Mouse (Mus musculus): ENCODE data around the gene Mmp2.
"Not testable (repeated sequence)": the region's sequence is repeated elsewhere in the genome, so short reads cannot be mapped to it uniquely, and the experiment has no call there.

The Mmp2 gene

DNA sequence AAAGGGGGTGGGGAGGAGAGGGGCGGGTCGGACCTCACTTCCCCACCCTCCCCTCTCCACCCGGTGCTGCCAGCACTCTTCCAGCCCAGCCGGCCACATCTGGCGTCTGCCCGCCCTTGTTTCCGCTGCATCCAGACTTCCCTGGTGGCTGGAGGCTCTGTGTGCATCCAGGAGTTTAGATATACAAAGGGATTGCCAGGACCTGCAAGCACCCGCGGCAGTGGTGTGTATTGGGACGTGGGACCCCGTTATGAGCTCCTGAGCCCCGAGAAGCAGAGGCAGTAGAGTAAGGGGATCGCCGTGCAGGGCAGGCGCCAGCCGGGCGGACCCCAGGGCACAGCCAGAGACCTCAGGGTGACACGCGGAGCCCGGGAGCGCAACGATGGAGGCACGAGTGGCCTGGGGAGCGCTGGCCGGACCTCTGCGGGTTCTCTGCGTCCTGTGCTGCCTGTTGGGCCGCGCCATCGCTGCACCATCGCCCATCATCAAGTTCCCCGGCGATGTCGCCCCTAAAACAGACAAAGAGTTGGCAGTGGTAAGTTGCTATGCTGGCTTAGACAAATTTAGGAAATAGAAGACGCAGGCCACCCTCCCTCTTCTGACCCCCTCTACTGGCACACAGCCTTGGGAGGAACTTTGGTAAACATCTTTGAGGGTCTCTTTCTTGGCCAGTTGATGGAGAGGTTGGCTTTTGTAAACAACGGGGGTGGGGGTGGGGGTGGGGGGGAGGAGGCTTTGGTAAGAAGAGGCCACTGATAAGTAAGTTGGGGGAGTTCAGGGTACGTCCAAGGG is at the start of gene Mmp2:
Mmp2 (plus strand) TSS at position 49 of the 792 bp plus-strand sequence.
- DNase-seq (ENCODE audit: low read depth, low spot score) = no peak

- no peak for DNase-seq (ENCODE audit: low read depth, low spot score)
Observed at GRCm38 (mm10) chr8:92780976-92781375, 46.1 kb upstream of the Mmp2 start.

DNA sequence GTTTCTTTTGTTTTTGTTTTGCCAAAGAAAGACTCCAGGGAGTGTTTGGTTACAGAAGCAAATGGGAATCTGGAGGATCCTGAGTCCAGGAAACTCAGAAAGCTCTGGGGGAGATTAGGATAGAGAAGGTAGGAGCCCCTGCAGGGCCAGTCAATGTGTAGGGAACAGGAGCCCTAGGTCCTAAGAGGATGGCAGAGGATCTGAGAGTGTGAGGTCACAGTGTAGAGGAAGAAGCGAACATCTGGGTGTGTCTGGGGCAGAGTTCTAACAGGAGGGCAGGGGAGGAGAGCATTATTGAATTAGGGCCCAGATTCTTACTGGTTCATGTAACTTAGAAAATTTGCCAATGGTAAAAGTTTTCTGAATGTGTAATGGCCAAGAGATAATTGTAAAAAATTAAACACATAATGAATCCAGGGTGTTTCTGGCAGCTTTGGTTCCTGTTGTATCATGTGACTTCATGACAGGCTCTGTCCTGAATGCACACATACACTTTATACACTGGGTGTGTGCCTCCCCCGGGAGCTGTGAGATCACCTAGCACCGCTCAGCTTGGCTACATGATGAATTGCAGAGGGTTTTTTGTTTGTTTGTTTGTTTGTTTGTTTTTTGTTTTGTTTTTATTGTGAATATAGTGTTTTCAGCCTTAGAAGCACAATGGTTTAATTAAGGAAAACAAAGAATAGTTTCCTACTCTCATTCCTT is 43.0 kb upstream of the Mmp2 start:
- no peak for DNase-seq (ENCODE audit: low read depth, low spot score)

DNA sequence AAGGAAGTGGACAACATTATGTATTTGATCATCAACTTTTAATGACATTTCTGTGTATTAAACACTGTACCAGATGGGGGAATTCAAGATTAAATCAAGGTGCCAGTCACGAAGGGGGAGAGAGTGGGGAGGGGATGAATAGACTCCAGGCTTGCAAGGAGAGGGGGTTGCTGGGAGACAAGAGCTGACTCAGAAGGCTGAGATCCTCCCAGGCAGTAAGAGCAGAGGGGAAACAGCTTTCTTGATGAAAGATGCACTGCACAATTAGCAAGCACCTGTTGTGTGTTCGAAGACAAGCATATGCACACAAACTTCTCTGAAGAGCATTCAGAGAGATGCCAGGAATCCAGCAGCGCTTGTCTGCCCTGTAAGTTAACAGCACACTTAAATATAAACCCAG is 36.3 kb upstream of the Mmp2 start:
- no peak for DNase-seq (ENCODE audit: low read depth, low spot score)

DNA sequence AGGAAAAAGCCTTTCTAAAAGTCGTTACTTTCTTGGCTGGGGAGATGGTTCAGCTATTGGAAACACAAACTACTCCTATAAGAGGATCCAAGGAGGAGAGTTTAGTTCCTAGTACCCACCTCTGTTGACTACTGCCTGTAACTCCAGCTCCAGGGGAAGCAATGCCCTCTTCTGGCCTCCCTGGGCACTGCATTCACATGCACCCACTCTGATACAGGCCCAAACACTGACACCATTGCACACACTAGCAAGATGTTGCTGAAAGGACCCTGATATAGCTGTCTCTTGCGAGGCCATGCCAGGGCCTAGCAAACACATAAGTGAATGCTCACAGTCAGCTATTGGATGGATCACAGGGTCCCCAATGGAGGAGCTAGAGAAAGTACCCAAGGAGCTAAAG is 35.1 kb upstream of the Mmp2 start:
- not testable (repeated sequence) for DNase-seq (ENCODE audit: low read depth, low spot score)

GRCm38 (mm10) chr8:92793852-92794580 is 33.1 kb upstream of the Mmp2 start:
- no peak for DNase-seq (ENCODE audit: low read depth, low spot score)

DNA sequence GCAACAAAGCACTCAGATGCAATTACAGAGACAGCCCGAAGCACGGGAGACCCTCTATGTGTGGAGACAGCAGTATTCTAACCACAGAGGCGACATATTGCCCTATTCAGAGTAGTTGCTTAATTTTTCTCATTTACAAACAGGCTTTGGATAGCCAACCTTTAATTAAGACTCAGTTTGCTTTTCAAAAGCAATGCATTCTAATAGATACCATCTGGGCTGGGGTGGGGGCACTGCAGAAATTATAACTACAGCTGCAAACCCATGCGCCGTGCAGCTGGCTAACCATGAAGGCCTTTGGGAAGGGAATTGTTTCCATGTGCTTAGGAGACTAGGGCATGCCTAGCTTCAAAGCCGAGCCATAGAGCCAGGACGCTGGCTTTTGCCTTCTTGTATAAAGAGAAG is 29.6 kb upstream of the Mmp2 start:
- no peak for DNase-seq (ENCODE audit: low read depth, low spot score)

DNA sequence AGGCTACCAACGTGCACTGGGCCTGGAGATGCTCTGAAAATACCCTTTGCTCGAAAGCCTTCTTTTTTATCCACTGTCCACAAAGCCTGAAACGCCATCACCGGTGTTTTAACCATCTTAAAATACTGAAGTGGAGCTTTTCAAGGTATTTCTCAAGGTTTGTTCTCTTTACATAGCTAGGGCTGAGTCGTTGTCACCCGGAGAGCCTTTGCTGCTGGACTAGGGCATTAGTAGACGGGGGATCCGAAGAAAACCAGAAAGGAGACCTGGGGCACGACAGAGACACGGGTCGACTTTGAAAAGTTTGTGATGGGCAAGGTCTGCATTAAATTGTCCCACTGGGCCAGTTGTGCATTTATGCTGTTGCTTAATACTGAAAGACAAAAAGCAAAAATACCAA is 27.7 kb upstream of the Mmp2 start:
- no peak for DNase-seq (ENCODE audit: low read depth, low spot score)

- no peak for DNase-seq (ENCODE audit: low read depth, low spot score)
Observed at GRCm38 (mm10) chr8:92801231-92801630, 25.9 kb upstream of the Mmp2 start.

- no peak for DNase-seq (ENCODE audit: low read depth, low spot score)
Observed at GRCm38 (mm10) chr8:92802591-92802990, 24.5 kb upstream of the Mmp2 start.

- DNase-seq (ENCODE audit: low read depth, low spot score) = no peak
Observed at GRCm38 (mm10) chr8:92812773-92813172, 14.3 kb upstream of the Mmp2 start.

DNA sequence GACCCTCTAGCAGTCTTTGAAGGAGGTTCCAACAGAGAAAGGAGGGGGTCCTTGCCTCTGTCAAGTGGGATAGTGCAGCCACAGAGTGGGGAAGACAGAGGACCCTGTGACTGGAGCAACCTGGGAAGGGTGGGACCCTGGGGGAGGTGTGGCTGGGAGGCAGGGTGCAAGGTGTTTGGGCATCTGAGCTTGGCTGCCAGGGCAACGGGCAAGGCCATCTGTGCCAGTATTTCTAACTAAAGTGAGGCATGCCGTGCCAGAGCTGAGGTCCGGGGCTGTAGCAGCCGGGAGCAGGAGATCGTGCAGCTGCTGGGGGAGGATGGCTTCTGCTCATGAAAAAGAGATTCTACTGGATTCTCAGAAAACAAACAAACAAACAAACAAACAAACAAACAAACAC is 11.4 kb upstream of the Mmp2 start:
- no peak for DNase-seq (ENCODE audit: low read depth, low spot score)

DNA sequence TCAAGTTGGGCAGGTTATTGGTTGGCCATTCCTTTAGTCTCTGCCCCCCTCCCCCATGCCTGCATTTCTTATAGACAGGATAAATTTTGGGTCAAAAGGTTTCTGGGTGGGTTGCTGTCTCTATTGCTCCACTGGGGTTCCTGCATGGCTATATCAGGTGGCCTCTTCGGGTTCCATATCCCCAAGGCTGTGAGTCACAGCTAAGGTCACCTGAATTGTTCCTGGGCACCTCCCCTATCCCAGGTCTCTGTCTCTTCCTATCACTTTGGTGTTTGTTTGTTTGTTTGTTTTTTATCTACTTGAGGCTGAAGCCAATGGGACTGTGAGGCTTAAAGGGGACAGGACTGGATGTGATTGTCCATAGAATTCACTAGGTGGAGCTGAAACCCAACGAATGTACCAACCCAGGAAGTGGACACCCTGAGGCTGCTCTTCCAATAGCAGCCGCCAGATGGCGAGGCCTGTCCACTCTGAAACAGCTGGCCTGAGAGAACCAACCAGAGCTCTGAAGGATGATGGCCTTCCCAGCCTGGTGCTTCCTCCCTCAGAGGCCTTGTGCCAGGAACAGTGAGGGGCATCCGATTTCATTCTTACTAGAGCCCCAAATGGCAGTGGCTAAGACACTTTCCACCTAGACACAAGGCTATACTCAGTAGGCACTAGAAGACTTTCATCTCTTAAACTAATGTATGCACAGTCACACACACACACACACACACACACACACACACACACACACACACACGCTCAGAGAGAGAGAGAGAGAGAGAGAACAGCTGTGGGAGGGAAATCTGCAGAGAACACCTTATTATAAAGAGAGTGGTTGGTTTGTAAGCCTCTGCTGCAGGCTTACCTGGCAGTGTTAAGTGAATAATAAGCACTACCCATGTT is 8.9 kb upstream of the Mmp2 start:
- DNase-seq (ENCODE audit: low read depth, low spot score) = peak; percentile 76

DNA sequence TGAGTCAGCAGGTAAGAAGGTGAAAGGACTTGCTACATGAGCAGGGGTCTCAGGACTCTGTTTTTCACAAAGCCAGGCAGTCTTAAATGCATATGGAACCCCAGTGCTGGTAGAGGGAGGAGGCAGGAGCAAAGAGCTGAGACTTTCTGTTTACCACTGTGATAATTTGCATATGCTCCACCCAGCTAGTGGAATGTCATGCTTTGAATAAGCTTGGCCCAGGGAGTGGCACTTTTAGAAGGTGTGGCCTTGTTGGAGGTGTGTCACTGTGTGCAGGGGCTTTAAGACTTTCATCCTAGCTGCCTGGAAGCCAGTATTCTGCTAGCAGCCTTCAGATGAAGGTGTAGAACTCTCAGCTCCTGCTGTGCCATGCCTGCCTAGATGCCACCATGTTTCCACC is 5.9 kb upstream of the Mmp2 start:
- DNase-seq (ENCODE audit: low read depth, low spot score) = no peak

DNA sequence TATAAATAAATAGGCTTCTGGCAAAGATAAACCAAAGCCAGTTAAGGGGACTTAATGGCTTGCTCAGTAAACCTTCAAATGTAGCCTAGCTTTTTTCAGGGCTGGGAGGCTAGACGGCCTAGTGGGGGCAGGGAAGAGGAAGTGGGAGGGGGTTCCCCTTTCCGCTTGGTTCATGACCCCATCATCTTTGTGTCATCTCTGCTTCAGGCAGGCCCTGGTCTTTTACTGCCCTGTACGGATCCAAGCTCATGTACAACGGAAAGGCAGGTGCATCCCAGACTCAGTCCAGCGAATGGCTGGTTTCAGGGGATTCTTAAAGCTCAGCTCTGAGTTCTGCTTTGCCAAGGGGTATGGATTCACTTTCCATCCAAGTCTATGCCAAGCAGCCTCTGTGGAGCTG is 4.7 kb upstream of the Mmp2 start:
- no peak for DNase-seq (ENCODE audit: low read depth, low spot score)

- DNase-seq (ENCODE audit: low read depth, low spot score) = no peak
Observed at GRCm38 (mm10) chr8:92825991-92826390, 1.1 kb upstream of the Mmp2 start.

DNA sequence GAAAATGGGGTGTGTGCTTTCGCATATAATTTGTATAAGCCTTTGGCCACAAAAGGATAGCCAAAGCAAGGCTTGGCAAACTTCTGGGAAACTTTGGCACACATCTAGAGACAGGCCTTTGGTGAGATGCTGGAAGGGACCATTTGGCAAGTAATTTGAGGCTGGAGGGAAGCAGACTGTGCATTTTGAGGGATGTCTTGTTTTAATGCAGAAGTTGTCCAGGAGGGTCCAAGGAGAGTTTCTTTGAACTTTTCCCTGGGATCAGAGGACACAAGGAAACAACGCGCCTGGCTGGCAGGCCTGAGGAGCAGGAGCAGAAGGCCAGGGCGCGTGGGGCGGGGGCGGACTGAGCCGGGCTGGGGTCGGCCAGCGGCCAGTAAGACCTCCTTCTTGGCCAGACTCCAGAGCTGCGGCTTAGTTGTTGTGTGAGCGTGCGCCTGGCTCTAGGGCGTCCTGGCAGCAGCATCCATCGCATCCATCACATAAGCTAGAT is 1.2 kb downstream of the Mmp2 start:
- no peak for DNase-seq (ENCODE audit: low read depth, low spot score)

- no peak for DNase-seq (ENCODE audit: low read depth, low spot score)
Observed at GRCm38 (mm10) chr8:92834065-92834731, 7.1 kb downstream of the Mmp2 start.

DNA sequence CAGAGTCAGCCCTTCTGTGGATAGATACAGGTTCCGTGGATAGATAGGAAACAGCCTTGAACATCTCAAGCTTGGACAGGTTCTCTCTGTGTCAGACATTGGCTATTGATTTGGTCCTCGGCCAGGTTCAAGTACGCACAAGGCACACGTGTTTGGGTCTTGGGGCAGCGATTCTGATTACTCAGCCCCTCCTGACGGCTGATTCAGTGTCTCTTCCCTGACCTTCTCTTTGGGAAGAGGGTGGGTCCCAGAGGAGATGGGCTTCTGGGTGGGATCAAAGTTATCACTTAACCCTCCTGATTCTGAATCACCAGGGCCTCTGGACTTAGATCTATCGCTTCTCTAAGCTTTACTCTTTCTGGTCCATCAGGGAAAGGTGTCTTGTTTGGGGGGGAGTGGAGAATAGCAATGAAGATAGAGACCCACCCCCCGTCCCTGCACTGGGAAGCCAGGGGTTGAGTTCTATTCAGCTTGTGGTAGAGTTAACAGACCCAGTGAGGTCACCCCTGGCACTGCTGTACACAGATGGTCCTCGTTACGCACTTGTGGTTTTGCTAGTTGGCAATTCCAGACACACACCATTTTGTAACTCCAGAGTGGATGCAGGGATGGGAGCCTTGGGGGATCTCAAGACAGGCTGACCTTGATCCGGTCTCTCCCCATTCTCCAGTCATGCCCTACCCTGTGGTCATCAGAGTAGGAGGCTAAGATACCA is 7.9 kb downstream of the Mmp2 start:
- DNase-seq (ENCODE audit: low read depth, low spot score) = no peak

GRCm38 (mm10) chr8:92835901-92836300 is 8.8 kb downstream of the Mmp2 start:
- DNase-seq (ENCODE audit: low read depth, low spot score) = no peak
